18 mouse cellular contexts compared by ENCODE assay signal in genomic region chr19:53186456-53186855, GRCm38 (mm10). TPM values are rescaled to one million over a fixed set of nuclear protein-coding genes. Genes with fewer than 3 reads are reported as not detected.
DNase-seq lines count a peak whose midpoint lies in the region; ATAC-seq and TF ChIP-seq lines count a peak whose summit lies in the region.
"Had no signal": no experiment of that assay in that cellular context is flagged by ENCODE, and none has a peak within 500 bp of the region (broad histone marks: within the 10 kb centered on the region; RNA-seq: fewer than 3 reads in every experiment).

No protein-coding gene starts in this region.

- intact Hi-C loops in gastrocnemius, adult 2 months (cut with DNase I) = no loop called here
- intact Hi-C loops in left cerebral cortex, postnatal 4 days (cut with DNase I) = no loop called here

- H3K36me3 ChIP-seq in liver, embryonic 13.5 days = peaks cover 2% of the 10 kb centered on the region; the same call in 1 of the 2 replicates
- no peaks in the 10 kb centered on the region for H3K36me3 ChIP-seq in neural tube, embryonic 15.5 days
- H3K36me3 ChIP-seq: embryonic facial prominence, embryonic 15.5 days had no signal

- DNase-seq in gastrocnemius, adult 2 months = no peak
- no peak for DNase-seq in gastrocnemius, adult 18-20 months (ENCODE audit: low spot score)
- peak; percentile 47 for DNase-seq in kidney, adult 11 months
- no peak for DNase-seq in kidney, adult 18-20 months
- no peak for DNase-seq in liver, embryonic 13.5 days
- DNase-seq in left cerebral cortex, postnatal 4 days = no peak
- DNase-seq: adrenal gland, postnatal 36 days; cerebellum, adult 11 months; gastrocnemius, postnatal 36 days; lung, adult 2 months; thymus, adult 18-20 months had no signal

- no peaks in the 10 kb centered on the region for H3K9me3 ChIP-seq in liver, embryonic 13.5 days (replicated peaks)
- no peaks in the 10 kb centered on the region for H3K9me3 ChIP-seq in neural tube, embryonic 15.5 days (replicated peaks)
- H3K9me3 ChIP-seq: embryonic facial prominence, embryonic 15.5 days; midbrain, embryonic 10.5 days had no signal

- 32% methylated on average over 4 of the region's 4 CpGs for WGBS in liver, embryonic 13.5 days (ENCODE audit: insufficient replicate concordance)
- WGBS in neural tube, embryonic 15.5 days = 66% methylated on average over 4 of the region's 4 CpGs

- H3K4me2 ChIP-seq in liver, embryonic 13.5 days = peak overlapping the region; percentile 63
- no peak overlapping the region for H3K4me2 ChIP-seq in neural tube, embryonic 15.5 days
- H3K4me2 ChIP-seq: embryonic facial prominence, embryonic 15.5 days had no signal

- peak overlapping the region; percentile 57; the same call in 1 of the 2 replicates for H3K27ac ChIP-seq in gastrocnemius, adult 2 months
- H3K27ac ChIP-seq in brown adipose tissue, adult 24 weeks (replicated peaks; ENCODE audit: low read depth, low read length) = peak overlapping the region; percentile 17; the same call in 1 of the 2 replicates
- H3K27ac ChIP-seq in liver, embryonic 13.5 days = peak overlapping the region; percentile 76
- no peak overlapping the region for H3K27ac ChIP-seq in neural tube, embryonic 15.5 days (replicated peaks)
- H3K27ac ChIP-seq: embryonic facial prominence, embryonic 15.5 days; layer of hippocampus, adult 2 months; midbrain, embryonic 10.5 days had no signal

- H3K4me1 ChIP-seq in brown adipose tissue, adult 24 weeks (ENCODE audit: control insufficient read depth, insufficient read depth, insufficient read length, low read length) = peaks cover 47% of the 10 kb centered on the region
- peaks cover 94% of the 10 kb centered on the region for H3K4me1 ChIP-seq in liver, embryonic 13.5 days (replicated peaks)
- peaks cover 5% of the 10 kb centered on the region for H3K4me1 ChIP-seq in neural tube, embryonic 15.5 days

- peak overlapping the region; percentile 49 for H3K9ac ChIP-seq in liver, embryonic 13.5 days
- no peak overlapping the region for H3K9ac ChIP-seq in neural tube, embryonic 15.5 days (replicated peaks)
- H3K9ac ChIP-seq: embryonic facial prominence, embryonic 15.5 days had no signal

- ATAC-seq in liver, embryonic 13.5 days (ENCODE audit: low read depth) = no peak
- no peak for ATAC-seq in neural tube, embryonic 15.5 days (ENCODE audit: low FRiP score)
- ATAC-seq: forebrain, embryonic 16.5 days; hindbrain, embryonic 16.5 days had no signal

- H3K27me3 ChIP-seq in liver, embryonic 13.5 days = 0 out of 2 replicates have a peak, but pooled peaks cover 10% of the 10 kb centered on the region
- no peaks in the 10 kb centered on the region for H3K27me3 ChIP-seq in neural tube, embryonic 15.5 days (replicated peaks)
- H3K27me3 ChIP-seq: embryonic facial prominence, embryonic 15.5 days had no signal

- no peak overlapping the region for H3K4me3 ChIP-seq in gastrocnemius, adult 2 months
- H3K4me3 ChIP-seq in brown adipose tissue, adult 24 weeks (ENCODE audit: insufficient read depth, low read depth, low read length) = no peak overlapping the region
- H3K4me3 ChIP-seq in liver, embryonic 13.5 days (replicated peaks) = peak overlapping the region; percentile 30
- no peak overlapping the region for H3K4me3 ChIP-seq in neural tube, embryonic 15.5 days (replicated peaks)
- H3K4me3 ChIP-seq: embryonic facial prominence, embryonic 15.5 days; layer of hippocampus, adult 2 months; midbrain, embryonic 10.5 days had no signal

- no peak for TF ChIP-seq CTCF in gastrocnemius, adult 2 months (IDR thresholded peaks at IDR 0.05)

RNA-seq across cellular contexts. Expression of gene Add3, which starts 46.2 kb away (rescaled TPM):
- 10 to 100 TPM; 17.0 to 29.5 TPM for total RNA-seq in gastrocnemius, adult 2 months (2021)
- total RNA-seq in gastrocnemius, adult 18-20 months (2021) = 10 to 100 TPM; 23.0 to 30.5 TPM
- polyA plus RNA-seq in brown adipose tissue, adult 24 weeks (2012; ENCODE audit: insufficient read depth, insufficient read length, missing spikeins) = 40.1 and 40.8 TPM in 2 replicates
- polyA plus RNA-seq in liver, embryonic 13.5 days (2015; fragmentation: Nextera tagmentation; extraction: Ambion mirVana) = 29.5 and 34.7 TPM in 2 replicates
- total RNA-seq in left cerebral cortex, postnatal 4 days (2021) = 10 to 100 TPM; 93.4 to 93.5 TPM
- 40.2 and 50.1 TPM in 2 replicates for polyA plus RNA-seq in neural tube, embryonic 15.5 days (2015; fragmentation: Nextera tagmentation; extraction: Ambion mirVana)
